Mouse (Mus musculus) heart, postnatal 4 days (tissue): ENCODE measurements around the gene Nr6a1. TPM values are rescaled to one million over a fixed set of nuclear protein-coding genes. Genes with fewer than 3 reads are reported as not detected.

Experiments used
- DNase-seq: peaks from one replicate; pipeline ENCODE4 v3.0.0; 2021
- total RNA-seq, 2 experiments: library from RNA; stranded (reverse); gene quantifications; 2 replicates each; pipeline ENCODE4 v1.2.3; 2021

The Nr6a1 gene
- total RNA-seq, 2 experiments from 2014 or later, result 2.1 to 2.6 TPM

- DNase-seq, result no peak
Measured at GRCm38 (mm10) chr2:38712076-38712768, 215.3 kb downstream of the Nr6a1 start.

DNA sequence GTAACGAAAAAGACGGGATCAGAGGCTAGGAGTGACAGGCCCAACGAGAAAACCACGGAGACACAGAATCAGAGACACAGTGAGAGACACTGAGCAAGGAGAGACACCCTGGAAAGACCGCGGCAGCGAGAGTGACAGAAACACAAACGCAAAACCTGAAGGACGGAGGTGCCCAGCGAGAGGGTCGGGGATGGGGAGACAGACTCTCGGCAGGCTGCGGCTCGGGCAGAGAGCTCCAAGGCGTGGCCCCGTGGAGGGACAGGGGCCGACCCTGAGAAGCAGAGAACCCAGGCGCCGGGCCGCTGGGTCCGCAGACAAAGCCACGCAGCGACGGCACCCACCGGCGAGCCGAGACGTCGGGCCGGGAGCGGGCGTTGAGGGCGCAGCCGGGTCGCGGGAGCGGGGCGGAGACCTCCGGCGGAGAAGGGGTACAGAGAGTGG, 216.0 kb downstream of the Nr6a1 start:
- DNase-seq, result no peak

- peak; percentile 35 for DNase-seq
Measured at GRCm38 (mm10) chr2:38710304-38711241, 216.9 kb downstream of the Nr6a1 start.

DNA sequence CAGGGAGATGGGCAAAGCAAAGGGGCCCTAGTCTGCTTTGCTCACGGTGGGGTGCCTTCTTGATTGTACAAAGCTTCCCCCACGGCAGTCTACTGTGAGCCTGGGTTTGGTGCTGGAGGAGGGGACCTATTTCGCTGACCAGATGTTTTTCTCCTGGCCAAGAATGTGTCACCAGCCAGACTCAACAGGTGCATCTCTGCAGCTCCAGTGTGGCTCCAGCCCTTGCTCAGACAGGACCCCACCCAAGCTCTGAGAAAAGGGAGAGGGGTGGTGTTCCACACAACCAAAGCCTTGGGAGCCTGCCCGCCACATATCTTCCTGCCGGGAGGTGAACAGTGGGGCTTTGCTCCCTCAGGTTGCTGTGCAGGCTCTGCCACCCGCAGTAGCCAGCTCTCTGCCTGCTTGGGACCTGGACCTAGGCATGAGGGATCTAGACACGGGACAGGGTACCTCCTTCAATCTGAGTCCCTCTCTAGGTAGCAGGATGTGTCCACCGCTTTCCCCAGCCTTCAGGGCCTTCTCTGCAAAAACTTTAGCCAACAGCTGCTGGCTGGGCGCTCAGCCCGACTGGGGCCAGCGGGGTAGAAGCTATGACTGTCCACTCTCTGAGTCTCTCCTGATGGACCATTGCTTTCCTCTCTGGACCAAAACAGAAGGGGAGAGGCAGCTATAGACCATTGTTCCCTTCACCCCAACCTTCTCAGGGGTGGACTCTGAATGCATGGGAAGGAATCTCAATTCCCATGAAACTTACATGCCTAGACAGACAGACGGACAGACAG, 218.4 kb downstream of the Nr6a1 start:
- DNase-seq, result peak; percentile 64

GRCm38 (mm10) chr2:38706661-38707060, 220.8 kb downstream of the Nr6a1 start:
- no peak for DNase-seq

GRCm38 (mm10) chr2:38705036-38705435, 222.5 kb downstream of the Nr6a1 start:
- DNase-seq, result no peak

- DNase-seq, result no peak
Measured at GRCm38 (mm10) chr2:38704336-38704735, 223.2 kb downstream of the Nr6a1 start.

- no peak for DNase-seq
Measured at GRCm38 (mm10) chr2:38700177-38700576, 227.3 kb downstream of the Nr6a1 start.

DNA sequence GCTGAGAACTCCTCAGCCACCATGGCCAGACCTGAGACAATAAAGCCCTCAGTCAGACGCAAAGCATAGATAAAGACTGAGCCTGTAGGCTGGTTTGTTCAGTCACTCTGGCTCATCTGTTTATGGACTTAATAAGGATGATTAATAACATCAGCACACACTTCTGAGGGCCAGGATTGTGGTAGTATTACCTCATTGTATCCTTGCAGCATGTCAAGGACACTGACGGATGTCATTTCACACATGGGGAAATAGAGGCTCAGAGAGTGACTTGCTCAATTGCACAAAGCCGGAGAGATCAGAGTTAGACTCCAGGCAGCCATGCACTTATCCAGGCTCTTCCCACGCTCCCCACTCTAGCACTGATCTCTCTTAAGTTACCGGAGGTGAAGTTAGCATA, 228.9 kb downstream of the Nr6a1 start:
- no peak for DNase-seq

- DNase-seq, result no peak
Measured at GRCm38 (mm10) chr2:38697128-38698120, 230.1 kb downstream of the Nr6a1 start.

DNA sequence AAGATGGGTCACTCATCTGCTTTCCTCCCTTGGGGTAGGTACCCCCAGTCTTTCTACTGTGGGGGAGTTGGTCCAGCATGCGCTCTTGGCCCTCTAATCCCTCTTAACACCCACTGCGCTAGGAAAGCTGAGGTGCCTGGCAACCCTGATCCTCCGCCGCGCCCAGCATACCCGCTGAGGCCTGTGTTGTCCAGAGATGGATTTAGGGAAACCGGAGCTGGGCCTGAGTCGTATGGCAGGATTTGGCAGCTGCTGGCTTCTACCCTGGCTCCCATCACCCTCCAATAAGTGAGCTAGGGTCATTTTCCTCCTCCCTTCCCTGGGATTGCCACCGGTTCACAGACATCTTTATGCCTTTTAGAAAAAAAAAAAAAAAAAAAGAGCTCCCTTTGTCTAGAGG, 231.7 kb downstream of the Nr6a1 start:
- no peak for DNase-seq

- peak; percentile 51 for DNase-seq
Measured at GRCm38 (mm10) chr2:38691542-38691941, 235.9 kb downstream of the Nr6a1 start.

GRCm38 (mm10) chr2:38689881-38690280, 237.6 kb downstream of the Nr6a1 start:
- no peak for DNase-seq

DNA sequence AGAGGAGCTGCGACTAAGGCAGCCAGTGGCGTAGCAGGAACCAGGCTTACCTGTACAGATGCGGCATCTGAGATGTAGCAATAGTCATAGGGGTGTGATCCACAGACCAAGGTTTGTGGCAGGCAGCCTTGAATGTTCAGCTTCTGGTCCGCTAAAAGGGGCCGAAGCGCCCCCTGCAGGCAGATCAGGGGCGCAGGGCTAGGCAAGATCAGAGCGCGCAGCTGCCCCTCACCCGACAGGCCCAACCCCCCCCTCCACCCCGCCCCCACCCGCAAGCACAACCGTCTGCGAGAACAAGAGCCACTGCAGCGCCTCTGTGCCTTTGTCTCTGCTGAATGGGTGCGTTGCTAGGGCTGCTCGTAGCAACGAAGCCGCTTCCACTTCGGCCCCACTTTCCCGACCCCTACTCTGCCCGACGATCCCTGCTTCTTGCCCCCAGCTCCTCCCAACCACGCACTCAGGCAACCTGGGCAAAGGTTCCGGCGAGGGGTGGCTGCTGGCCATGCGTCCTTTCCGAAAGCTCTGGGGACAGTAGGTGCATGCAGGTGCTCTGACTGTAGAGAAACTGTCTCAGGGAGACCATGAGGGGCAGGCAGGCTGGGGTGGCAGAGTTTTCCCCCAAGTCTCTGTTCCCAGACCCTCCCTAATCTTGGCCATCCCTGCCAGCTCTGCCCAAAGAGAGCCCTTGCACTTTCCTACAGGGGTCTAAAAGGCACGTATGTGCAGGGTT, 238.5 kb downstream of the Nr6a1 start:
- peak; percentile 53 for DNase-seq

DNA sequence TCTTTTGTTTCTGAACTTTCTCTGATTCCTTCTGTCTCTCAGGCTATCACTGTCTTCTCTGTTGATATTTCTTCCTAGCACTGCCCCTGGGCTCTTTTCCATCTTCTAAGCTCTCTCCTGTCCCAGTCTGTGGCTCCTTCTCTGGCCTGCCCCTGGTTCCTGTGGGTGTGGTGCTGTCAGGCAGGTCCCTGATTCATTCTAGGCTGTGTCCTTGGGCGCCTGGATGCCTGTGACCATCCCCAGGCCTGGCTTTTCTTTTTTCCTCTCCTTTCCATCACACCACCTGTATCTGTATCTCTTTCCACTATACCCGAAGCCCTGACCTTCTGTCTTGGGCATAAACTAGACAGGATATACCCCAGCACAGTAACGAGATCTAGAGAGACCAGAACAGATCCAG, 241.7 kb downstream of the Nr6a1 start:
- no peak for DNase-seq

DNA sequence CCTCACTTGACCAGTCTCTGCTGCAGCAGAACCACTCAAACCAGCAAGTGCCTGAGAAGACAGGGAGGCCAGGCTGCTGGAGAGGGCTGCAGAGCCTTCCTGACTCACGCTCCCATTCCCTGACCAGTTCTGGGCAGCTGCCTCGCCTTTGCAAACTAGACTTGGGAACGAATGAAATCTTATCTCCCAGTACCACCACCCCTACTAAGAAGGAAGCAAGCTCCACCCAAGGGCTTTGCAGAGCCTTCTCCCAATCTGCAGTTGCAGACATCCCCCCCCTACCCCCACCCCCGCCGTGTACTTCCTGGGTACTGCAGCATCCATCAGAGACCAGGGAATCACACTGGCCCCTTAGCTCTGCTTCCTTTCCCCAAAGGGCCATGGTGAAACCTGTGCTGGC, 244.4 kb downstream of the Nr6a1 start:
- no peak for DNase-seq

DNA sequence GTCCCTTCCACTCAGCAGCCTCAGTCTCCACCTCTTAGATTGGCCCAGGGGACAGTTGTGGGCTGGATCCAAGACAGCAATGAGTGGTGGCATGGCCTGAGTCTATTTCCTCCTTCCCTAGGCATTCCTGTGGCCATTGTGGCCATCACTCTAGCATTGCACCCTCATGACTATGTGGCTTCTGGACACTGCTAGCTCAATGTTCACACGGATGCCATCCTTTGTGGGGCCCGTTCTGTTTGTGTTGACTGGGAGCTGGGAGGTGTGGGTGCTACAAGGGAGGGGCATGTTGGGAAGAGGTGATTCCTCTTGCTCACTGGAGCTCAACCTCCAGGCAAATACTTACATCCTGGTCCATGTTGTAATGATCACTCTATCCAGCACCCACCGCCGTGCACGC, 245.3 kb downstream of the Nr6a1 start:
- DNase-seq, result no peak

- DNase-seq, result no peak
Measured at GRCm38 (mm10) chr2:38678947-38679346, 248.5 kb downstream of the Nr6a1 start.

DNA sequence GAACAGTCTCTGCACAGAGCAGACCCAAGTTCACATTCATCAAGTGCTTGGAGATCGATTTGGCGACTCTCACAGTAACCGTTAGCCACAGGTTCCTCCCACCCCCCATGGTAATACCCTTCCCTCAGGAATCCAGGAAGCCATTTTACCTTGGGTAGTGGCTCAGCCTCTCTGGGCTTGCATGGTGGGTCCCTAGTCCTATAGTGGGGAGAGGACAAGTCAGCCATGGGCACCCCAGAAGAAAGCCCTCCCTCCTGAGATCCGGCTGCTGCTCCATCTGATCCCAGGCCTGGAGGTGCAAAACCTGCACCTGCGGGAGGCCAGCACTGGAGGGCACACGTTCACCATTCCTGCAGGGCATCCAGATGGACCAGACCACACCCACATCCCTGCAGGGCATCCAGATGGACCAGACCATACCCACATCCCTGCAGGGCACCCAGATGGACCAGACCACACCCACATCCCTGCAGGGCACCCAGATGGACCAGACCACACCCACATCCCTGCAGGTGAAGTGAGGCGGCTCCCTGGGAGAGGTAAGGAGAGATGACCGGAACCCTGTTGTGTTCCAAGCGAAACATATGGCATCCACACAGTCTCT, 252.0 kb downstream of the Nr6a1 start:
- DNase-seq, result peak; percentile 20
